ENCODE assay signal across 8 mouse cellular contexts in the genomic region with DNA sequence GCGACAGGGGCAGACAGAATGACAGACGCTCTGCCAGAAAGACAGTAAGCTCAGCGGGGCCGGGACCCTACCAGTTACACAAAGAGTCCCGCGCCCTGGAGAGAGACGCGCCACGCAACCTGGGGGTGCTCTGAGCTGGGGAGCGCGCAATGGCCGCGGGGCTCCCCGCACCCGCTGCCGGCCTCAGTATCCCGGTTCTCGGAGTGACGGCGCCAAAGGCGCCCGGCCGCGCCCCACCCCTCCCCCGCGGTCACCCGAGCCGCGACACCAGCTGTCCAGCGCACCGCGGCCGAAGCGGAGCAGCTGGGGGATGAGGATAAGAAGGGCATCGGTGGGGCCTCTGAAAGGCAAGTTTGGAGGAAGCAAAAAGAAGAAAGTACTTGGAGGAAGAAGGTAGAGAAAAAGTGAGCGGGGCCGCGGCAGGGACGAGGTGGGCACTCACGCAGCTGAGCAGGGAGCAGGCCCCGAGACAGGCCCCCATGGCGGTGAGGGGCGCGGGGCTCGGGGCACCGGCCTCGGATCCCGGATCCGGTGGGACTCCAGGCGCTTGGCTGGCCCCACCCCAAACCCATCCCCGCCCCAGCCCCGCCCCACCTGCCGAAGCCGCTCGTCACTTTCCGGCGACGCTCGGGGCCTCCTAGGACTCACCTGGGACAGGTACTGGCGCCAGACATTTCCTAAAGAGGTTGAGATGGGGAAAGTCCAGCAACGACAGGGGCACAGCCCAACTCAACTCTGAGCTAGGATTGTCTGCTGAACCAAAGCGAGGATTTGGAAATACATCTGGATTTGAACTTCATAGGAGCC. TPM values are rescaled to one million over a fixed set of nuclear protein-coding genes. Genes with fewer than 3 reads are reported as not detected.
DNase-seq lines count a peak whose midpoint lies in the region; ATAC-seq and TF ChIP-seq lines count a peak whose summit lies in the region.

No protein-coding gene starts in this region.

- H3K4me1 ChIP-seq in embryonic facial prominence, embryonic 14.5 days (ENCODE audit: control insufficient read depth, insufficient read depth, low read length), result peaks cover 8% of the 10 kb centered on the region
- no peaks in the 10 kb centered on the region; the same call in 1 of the 2 replicates for H3K4me1 ChIP-seq in lung, embryonic 14.5 days (ENCODE audit: insufficient read depth)
- peaks cover 11% of the 10 kb centered on the region; the same call in 1 of the 2 replicates for H3K4me1 ChIP-seq in stomach, embryonic 14.5 days (ENCODE audit: control insufficient read depth, insufficient read depth, low read length)

- peak overlapping the region; percentile 91 for H3K27ac ChIP-seq in embryonic facial prominence, embryonic 14.5 days (replicated peaks; ENCODE audit: low read depth, low read length)
- no peak overlapping the region for H3K27ac ChIP-seq in lung, embryonic 14.5 days (ENCODE audit: low read depth)
- no peak overlapping the region for H3K27ac ChIP-seq in stomach, embryonic 14.5 days (ENCODE audit: low read length)

- peak overlapping the region; percentile 82 for H3K4me2 ChIP-seq in embryonic facial prominence, embryonic 14.5 days (ENCODE audit: low read depth, low read length)
- peak overlapping the region; percentile 96 for H3K4me2 ChIP-seq in lung, embryonic 14.5 days
- peak overlapping the region; percentile 85 for H3K4me2 ChIP-seq in stomach, embryonic 14.5 days (replicated peaks; ENCODE audit: low read depth, low read length)

- peak; percentile 16 for DNase-seq in thymus, postnatal 4 days
- DNase-seq in thymus, postnatal 36 days, result no peak
- peak; percentile 69 for DNase-seq in embryonic facial prominence, embryonic 14.5 days (ENCODE audit: low spot score)
- DNase-seq in kidney, adult 11 months, result peak; percentile 37
- DNase-seq in lung, embryonic 14.5 days, result peak; percentile 51
- DNase-seq in left cerebral cortex, adult 18-20 months (ENCODE audit: low spot score in 2 of 2), result no peak
- DNase-seq in spleen, adult 12 weeks (ENCODE audit: low spot score), result no peak

- peak overlapping the region; percentile 75 for H3K4me3 ChIP-seq in embryonic facial prominence, embryonic 14.5 days (ENCODE audit: low read depth, low read length)
- peak overlapping the region; percentile 54 for H3K4me3 ChIP-seq in lung, embryonic 14.5 days (ENCODE audit: low read depth, low read length)
- peak overlapping the region; percentile 56 for H3K4me3 ChIP-seq in stomach, embryonic 14.5 days (ENCODE audit: low read depth, low read length)

- H3K9me3 ChIP-seq in embryonic facial prominence, embryonic 14.5 days (ENCODE audit: control insufficient read depth, low read length), result no peaks in the 10 kb centered on the region
- H3K9me3 ChIP-seq in lung, embryonic 14.5 days (ENCODE audit: low read depth, low read length), result no peaks in the 10 kb centered on the region
- no peaks in the 10 kb centered on the region for H3K9me3 ChIP-seq in stomach, embryonic 14.5 days (ENCODE audit: control insufficient read depth, low read depth, low read length)

- TF ChIP-seq CTCF in lung, embryonic 14.5 days (IDR thresholded peaks at IDR 0.05; ENCODE audit: low read depth), result no peak

- peak; percentile 74 for ATAC-seq in embryonic facial prominence, embryonic 14.5 days (ENCODE audit: low read depth)
- ATAC-seq in lung, embryonic 14.5 days (ENCODE audit: insufficient read depth), result peak; percentile 58
- ATAC-seq in stomach, embryonic 14.5 days (ENCODE audit: insufficient number of reproducible peaks, insufficient read depth, low FRiP score, low read depth), result peak; percentile 60

- 0 out of 2 replicates have a peak, but pooled peaks cover 7% of the 10 kb centered on the region for H3K36me3 ChIP-seq in embryonic facial prominence, embryonic 14.5 days (ENCODE audit: control insufficient read depth, insufficient read depth, low read length)
- no peaks in the 10 kb centered on the region for H3K36me3 ChIP-seq in lung, embryonic 14.5 days (ENCODE audit: insufficient read depth)
- no peaks in the 10 kb centered on the region for H3K36me3 ChIP-seq in stomach, embryonic 14.5 days (ENCODE audit: control insufficient read depth, insufficient read depth, low read length)

- 2% methylated on average over 36 of the region's 62 CpGs for WGBS in embryonic facial prominence, embryonic 14.5 days
- WGBS in lung, embryonic 14.5 days, result 1% methylated on average over 55 of the region's 62 CpGs
- under 1% methylated on average over 58 of the region's 62 CpGs for WGBS in stomach, embryonic 14.5 days

- peak overlapping the region; percentile 90 for H3K9ac ChIP-seq in embryonic facial prominence, embryonic 14.5 days (ENCODE audit: low read depth, low read length)
- peak overlapping the region; percentile 62 for H3K9ac ChIP-seq in lung, embryonic 14.5 days
- H3K9ac ChIP-seq in stomach, embryonic 14.5 days (replicated peaks; ENCODE audit: low read depth, low read length), result peak overlapping the region; percentile 57

- no peaks in the 10 kb centered on the region for H3K27me3 ChIP-seq in embryonic facial prominence, embryonic 14.5 days (replicated peaks; ENCODE audit: control insufficient read depth, insufficient read depth, low read length)
- H3K27me3 ChIP-seq in lung, embryonic 14.5 days (ENCODE audit: insufficient read depth, low read length), result peaks cover 32% of the 10 kb centered on the region
- H3K27me3 ChIP-seq in stomach, embryonic 14.5 days (ENCODE audit: control insufficient read depth, insufficient read depth, low read length), result 0 out of 2 replicates have a peak, but pooled peaks cover 2% of the 10 kb centered on the region

RNA-seq across cellular contexts. Expression of a gene that starts 3.8 kb away (rescaled TPM):
- polyA plus RNA-seq in embryonic facial prominence, embryonic 14.5 days (2014; fragmentation: Nextera tagmentation; extraction: Ambion mirVana), result 89.2 and 113 TPM in 2 replicates
- 18.2 and 22.2 TPM in 2 replicates for polyA plus RNA-seq in lung, embryonic 14.5 days (2014; fragmentation: Nextera tagmentation; extraction: Ambion mirVana)
- polyA plus RNA-seq in stomach, embryonic 14.5 days (2014; fragmentation: Nextera tagmentation; extraction: Ambion mirVana), result 39.9 and 40.7 TPM in 2 replicates
- 10 to 100 TPM; 11.5 to 12.8 TPM for total RNA-seq in left cerebral cortex, adult 18-20 months (2021)

RNA-seq across cellular contexts. Expression of a gene that starts 33.2 kb away (rescaled TPM):
- 89.0 and 117 TPM in 2 replicates for polyA plus RNA-seq in embryonic facial prominence, embryonic 14.5 days (2014; fragmentation: Nextera tagmentation; extraction: Ambion mirVana)
- 4.7 and 28.1 TPM in 2 replicates for polyA plus RNA-seq in lung, embryonic 14.5 days (2014; fragmentation: Nextera tagmentation; extraction: Ambion mirVana)
- 5.1 and 5.6 TPM in 2 replicates for polyA plus RNA-seq in stomach, embryonic 14.5 days (2014; fragmentation: Nextera tagmentation; extraction: Ambion mirVana)
- 100 to 1,000 TPM; 135 to 150 TPM for total RNA-seq in left cerebral cortex, adult 18-20 months (2021)

RNA-seq across cellular contexts. Expression of a gene that starts 33.3 kb away (rescaled TPM):
- polyA plus RNA-seq in embryonic facial prominence, embryonic 14.5 days (2014; fragmentation: Nextera tagmentation; extraction: Ambion mirVana), result not detected in 2 replicates
- not detected in 2 replicates for polyA plus RNA-seq in lung, embryonic 14.5 days (2014; fragmentation: Nextera tagmentation; extraction: Ambion mirVana)
- not detected in 2 replicates for polyA plus RNA-seq in stomach, embryonic 14.5 days (2014; fragmentation: Nextera tagmentation; extraction: Ambion mirVana)
- total RNA-seq in left cerebral cortex, adult 18-20 months (2021), result under 1 TPM in 1 of 2 experiments, not detected in 1; 0.75 TPM

RNA-seq across cellular contexts. Expression of a gene that starts 53.0 kb away (rescaled TPM):
- polyA plus RNA-seq in embryonic facial prominence, embryonic 14.5 days (2014; fragmentation: Nextera tagmentation; extraction: Ambion mirVana), result not detected in 2 replicates
- not detected in 2 replicates for polyA plus RNA-seq in lung, embryonic 14.5 days (2014; fragmentation: Nextera tagmentation; extraction: Ambion mirVana)
- polyA plus RNA-seq in stomach, embryonic 14.5 days (2014; fragmentation: Nextera tagmentation; extraction: Ambion mirVana), result not detected in 2 replicates
- total RNA-seq in left cerebral cortex, adult 18-20 months (2021), result not detected

Comparison
In these comparisons a context has a peak if more than half of its experiments do, and no peak if none do; other contexts are left out.
1. DNase-seq: peak in thymus, postnatal 4 days (single experiment), embryonic facial prominence, embryonic 14.5 days (single experiment), kidney, adult 11 months (single experiment) and lung, embryonic 14.5 days (single experiment); none in thymus, postnatal 36 days (0 of 2), left cerebral cortex, adult 18-20 months (0 of 2) and spleen, adult 12 weeks (single experiment).
2. Peak in every context shown above with its lines, with median percentiles within 50 percentile points of each other: ATAC-seq, H3K4me2 ChIP-seq, H3K4me3 ChIP-seq and H3K9ac ChIP-seq.